Mouse (Mus musculus): Measurements from ENCODE around the gene Prlh.

Prlh gene

DNA sequence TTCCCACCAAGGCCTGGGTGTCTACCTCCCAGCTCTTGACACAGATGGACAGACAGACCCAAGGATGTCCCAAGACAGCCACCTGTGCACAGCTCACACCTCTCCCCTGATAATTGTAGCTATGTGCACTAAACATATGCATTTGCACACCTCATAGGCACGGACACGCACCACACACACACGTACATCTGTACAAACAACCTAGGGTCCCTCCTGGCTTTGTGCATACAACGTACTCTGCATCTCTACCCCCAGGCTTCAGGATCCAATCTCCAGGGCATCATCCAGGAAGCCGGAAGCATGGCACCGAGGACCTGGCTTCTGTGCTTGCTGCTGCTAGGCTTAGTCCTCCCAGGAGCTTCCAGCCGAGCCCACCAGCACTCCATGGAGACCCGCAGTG lies at the start of gene Prlh:
Prlh (plus strand) TSS at position 301 of the 400 bp plus-strand sequence.
- DNase-seq (ENCODE audit: low read depth, low spot score), result no peak

DNA sequence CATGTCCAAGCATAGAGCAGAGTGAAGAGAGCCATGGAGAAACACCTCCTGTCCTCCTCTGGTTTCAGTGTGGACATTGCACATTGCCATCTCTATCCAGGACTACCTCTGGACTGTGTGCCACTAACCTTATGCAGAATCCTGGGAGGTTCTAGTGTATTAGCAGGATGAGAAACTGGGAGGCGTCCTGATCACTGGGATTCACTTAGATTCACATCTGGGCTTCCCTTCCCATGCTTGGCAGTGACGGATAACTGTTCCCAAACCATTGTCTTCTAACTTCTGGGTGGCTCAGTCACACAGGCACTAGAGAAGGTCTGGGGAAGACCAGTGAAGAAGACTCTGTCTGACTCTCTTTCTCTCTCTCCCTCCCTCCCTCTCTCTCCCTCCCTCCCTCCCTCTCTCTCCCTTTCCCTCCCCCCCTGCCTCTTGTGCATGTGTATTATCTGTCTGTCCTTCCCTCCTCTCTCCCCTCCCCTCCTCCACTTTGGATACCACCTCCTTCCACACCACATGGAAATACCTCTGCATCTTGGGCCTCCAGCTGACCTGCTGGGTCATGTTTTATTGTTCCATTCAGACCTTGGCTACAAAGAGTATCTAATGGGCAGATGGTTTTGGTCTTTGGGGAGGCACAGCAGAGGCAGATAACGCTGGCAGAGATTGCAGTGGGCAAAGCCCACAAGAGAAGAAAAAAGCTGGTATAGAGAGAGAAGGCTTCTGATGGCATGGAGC lies 49.5 kb upstream of the Prlh start:
- no peak for DNase-seq (ENCODE audit: low read depth, low spot score)

DNA sequence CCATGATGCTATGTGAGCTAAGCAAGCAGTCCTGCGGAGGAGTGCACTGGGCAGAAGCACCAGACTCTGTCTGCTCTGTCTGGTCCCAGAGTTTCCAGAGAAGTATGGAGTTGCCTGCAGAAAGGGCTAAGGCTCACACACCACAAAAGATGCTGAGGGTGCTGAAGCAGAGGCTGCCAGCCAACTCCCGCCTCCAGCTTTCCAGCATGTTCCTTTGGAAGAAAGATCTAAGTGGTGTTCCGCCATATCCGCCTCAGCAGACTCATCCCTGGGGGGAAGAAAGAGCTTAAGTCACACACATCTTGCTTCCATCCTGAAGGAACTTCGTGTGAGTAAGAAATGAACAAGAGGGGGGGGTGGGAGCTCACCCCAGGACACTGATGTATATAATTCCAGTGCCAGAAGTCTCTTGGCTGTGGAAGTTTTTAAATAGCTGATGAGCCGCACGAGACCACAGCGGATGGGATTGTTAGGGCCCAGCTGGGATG lies 48.9 kb upstream of the Prlh start:
- no peak for DNase-seq (ENCODE audit: low read depth, low spot score)

DNA sequence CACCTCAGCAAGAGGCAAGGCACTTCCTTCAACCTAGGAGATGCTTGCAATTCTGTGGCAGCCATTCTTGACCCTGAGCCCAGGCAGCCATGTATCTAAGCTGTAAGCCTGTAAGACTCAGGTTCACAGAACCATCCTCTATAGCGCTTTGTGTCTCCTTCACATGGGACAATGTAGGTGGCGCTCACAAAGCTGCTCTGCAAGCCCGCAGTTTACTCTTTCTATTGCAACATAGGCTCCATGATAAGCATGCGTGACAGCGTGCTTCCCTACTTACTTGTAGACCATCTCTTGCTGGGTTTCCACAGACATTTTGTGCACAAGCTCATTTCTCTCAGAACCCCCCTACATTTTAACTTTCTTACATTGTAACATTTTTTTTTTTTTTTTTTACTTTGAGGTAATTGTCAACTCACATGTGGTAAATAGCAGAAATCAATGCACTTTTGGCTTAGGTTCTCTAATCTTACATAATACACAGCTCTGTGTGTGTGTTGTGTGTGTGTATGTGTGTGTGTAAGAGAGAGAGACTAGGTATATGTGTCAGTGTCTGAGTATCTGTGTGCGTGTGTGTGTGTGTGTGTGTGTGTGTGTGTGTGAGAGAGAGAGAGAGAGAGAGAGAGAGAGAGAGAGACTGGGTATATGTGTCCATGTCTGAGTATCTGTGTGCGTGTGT lies 48.0 kb upstream of the Prlh start:
- no peak for DNase-seq (ENCODE audit: low read depth, low spot score)

DNA sequence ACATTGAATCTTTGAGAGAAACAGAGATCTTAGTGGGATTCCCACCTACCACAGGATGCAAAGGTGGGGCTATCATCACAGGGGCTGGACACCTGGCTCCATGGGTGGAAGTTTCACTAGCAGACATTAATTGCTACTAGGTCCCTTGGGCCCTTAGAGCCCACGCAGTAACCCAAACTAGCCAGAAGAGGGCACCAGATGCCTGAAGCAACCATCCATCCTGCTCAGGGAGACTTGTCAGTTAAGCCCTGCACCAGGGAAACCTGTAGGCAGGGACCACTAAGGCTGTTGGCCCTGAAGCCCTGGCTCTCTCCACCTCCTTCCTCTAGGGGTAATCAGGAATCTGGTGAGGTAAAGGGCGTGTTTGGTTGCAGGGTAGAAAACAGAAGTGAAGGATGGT lies 46.6 kb upstream of the Prlh start:
- no peak for DNase-seq (ENCODE audit: low read depth, low spot score)

DNA sequence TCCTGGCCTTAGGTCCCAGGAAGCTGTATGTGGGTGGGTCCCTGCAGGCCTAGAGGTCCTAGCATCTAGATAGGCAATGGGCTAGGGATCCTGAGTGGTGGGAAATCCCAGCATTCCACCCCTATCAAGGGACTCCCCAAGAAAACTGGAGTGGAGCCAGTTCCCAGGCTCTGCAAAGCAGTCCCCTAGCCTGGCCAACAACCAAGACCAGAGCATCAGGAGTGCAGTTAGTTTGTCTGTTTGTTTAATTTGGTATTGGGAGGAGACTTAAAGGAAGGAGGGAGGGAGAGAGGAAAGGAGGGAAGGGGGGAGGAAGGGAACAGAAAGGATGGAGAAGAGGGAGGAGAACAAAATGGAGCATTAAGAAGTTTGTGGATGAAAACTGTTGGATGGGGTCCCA lies 43.7 kb upstream of the Prlh start:
- DNase-seq (ENCODE audit: low read depth, low spot score), result no peak

DNA sequence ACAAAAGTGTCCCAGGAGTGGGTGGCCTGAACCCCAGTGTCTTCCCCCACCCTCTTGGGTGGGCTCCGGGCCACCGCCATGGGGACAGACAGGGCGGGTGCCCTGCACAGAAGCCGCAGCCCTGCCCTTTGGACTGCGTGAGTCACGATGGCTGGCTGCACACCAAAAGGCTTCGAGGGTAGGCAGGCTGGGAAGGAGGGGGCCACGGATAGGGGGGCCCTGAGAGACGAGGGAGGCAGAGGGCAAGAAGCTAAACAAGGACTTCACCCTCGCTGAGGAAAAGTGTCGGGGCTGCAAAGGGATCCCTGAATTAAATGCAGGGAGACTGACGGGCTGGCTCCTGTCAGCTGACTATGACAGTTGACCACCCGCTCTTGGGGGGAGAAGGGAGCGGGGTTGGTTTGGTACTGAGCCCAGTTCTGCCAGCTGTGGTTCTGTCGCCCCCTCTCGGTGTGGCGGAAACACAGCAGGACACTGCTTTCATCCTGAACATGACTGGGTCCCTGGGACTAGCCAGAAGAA lies 43.2 kb upstream of the Prlh start:
- DNase-seq (ENCODE audit: low read depth, low spot score), result no peak

DNA sequence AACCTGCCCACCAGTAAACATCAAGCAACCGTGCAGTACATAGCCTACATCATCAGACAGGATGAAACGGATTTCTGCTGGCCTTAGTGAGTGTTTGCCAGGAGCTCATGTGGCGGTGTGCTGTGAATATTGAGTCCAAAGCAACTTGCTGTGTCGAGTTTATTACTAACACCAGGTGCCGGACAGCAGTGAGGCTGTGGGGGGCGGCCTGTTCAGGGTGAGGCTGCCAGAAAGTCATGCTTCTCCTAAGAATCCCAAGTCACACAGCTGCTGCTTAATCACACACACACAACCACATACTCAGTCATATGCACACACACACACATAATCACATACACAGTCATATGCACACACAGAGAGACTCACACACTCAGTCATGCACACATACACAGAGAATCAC lies 39.7 kb upstream of the Prlh start:
- DNase-seq (ENCODE audit: low read depth, low spot score), result no peak

DNA sequence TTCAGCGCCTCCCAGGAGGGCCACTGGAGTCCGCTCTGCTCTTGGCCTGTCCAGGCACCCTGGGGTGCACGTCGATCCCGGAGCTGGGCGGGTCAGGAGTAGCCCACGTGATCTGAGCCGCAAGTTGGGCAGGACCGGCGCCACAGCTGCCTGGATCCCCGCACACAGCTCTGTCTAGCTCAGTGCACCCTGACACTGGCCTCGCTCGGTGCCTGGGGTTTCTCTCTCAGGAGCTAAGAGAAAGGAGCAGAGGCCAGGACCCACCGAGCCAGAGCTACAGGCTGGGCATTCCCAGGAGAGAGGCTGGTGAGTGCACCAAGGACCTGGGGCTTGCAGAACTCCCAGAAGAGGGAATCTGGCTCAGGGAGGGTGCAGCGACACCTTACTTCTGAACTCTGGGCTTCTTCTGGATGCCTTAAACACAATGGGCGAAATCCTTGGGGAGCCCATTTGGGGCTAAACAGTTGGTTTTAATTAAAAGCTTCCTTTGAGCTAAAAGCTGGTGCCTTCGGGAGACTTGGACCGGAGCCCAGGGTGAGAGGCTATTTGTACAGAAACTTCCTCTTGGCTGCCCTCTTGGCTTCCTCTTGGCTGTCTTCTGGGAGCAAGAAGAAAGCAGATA lies 37.8 kb upstream of the Prlh start, which contains the start of gene Mlph:
Mlph (plus strand) TSS at position 138 of the 622 bp plus-strand sequence.
- no peak for DNase-seq (ENCODE audit: low read depth, low spot score)

DNA sequence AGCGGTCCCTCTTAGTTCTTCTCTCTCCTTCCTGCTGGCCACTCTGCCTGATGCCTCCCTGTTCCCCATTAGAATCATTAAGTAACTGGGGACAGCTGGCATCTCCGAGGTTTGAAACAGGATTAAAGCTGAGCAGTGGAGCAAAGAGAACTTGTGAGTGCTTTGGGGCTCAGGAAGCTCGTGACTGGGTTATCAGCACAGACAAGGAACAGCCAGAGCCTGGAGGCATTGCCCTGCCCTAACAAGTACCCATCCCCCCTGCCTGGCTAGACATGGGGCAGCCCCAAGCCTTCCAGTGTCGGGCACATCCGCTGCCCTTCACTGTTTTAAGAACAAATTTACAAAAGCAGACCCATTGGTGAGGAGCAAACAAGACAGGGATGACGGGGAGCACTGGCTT lies 35.4 kb upstream of the Prlh start:
- no peak for DNase-seq (ENCODE audit: low read depth, low spot score)

DNA sequence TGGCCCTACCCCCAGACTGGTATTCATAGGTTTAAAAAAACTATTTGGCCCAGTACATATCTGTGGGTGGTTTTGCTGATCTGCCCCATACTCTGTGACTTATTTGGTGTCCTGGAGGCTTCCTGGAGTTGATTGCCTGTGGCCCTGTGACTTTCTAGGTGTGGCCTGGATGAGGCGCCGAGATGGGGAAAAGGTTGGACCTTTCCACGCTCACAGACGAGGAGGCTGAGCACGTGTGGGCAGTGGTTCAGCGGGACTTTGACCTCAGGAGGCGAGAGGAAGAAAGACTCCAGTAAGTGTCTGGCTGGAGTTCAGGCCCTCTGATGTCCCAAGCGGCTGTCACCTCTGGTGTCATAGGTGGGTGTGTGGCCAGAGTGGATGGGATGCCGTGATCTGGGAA lies 31.2 kb upstream of the Prlh start:
- no peak for DNase-seq (ENCODE audit: low read depth, low spot score)

DNA sequence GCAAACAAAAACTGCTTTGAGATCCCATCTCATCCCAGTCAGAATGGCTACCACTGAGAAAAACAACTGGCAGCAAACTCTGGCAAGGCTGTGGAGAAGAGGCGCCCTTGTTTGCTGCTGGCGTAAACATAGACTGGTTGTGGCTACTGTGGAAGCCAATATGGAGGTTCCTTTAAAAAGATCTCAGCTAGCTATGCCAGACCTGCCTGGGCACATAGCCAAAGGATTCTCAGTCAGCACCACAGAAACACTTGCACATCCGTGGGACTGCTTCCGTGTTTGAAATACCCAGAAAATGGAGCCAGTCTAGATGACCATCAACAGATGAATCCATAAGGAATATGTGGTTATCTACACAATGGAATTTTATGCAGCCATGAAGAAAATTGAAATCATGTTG lies 26.9 kb upstream of the Prlh start:
- no peak for DNase-seq (ENCODE audit: low read depth, low spot score)

DNA sequence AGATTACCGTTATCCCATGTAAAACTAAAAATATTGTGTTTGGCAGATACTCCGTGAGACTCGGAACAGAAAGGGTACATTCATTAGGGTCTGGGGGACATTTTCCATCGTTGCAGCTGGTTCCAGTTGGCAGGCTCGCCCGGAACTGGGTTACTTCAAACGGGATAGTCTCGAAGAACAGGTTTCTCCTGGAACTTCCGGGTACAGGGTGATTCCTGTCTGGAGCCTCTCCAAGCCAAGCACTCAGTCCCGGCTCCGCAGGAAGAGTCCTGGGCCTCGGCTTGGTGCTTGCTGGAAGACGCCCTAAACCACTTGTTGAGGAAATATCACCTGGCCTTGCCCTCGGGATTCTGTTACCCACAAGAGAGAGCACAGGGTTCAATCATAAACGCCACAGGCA lies 25.6 kb upstream of the Prlh start:
- DNase-seq (ENCODE audit: low read depth, low spot score), result no peak

DNA sequence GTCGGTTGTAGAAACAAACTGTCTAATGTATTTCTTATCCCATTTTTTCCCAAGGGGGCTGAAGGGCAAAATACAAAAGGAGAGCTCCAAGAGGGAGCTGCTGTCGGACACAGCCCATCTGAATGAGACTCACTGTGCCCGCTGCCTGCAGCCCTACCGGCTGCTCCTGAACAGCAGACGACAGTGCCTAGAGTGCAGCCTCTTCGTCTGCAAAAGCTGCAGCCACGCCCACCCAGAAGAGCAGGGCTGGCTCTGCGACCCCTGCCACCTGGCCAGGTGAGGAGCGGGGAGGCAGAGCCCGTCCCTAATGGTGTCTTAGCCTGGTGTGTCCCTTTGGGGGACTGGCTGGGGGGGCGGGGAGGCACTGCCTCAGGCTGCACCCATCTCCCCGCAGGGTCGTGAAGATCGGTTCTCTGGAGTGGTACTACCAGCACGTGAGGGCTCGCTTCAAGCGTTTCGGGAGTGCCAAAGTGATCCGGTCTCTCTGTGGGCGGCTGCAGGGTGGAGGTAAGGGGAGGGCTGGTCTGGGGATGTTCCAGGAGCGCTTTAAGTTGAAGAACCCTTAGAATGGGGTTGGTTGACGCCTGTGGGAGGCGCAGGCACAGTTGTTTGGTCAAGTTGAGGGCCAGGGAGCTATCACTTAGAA lies 24.9 kb upstream of the Prlh start:
- DNase-seq (ENCODE audit: low read depth, low spot score), result no peak

DNA sequence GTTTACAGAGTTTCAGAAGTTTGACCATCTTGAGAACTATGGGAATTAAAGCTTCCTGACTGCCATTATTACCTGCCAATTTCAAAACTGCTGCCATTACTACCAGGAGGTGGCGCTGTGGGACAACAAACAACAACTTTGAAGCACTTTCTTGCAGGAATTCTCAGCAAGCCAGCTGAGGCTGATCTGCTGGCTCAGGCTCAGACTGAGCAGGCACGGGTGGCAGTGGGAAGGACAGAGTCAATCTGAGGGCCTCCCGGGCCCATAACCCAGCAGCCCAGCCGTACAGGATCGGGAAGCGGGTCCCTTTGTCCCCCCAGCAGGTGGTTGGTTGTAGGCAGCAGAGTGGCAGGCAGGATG lies 24.4 kb upstream of the Prlh start:
- DNase-seq (ENCODE audit: low read depth, low spot score), result peak; percentile 50

DNA sequence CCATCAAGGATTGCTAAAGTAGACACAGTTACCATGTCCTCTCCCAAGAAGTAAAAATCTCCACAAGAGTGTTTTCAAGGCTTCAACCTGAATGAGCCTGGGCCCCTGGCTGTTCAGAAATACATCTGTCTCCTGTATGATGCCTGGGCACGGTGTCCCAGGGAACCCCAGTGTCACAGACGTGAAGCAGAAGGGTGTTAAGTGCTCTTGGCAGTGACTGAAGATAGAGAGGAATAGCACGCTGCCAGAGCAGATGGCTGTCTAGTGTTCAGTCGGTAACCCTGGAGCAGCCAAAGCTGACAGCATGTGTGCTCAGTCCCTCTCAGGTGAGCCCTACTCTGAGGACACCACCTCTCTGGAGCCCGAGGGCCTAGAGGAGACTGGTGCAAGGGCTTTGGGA lies 19.9 kb upstream of the Prlh start:
- no peak for DNase-seq (ENCODE audit: low read depth, low spot score)

DNA sequence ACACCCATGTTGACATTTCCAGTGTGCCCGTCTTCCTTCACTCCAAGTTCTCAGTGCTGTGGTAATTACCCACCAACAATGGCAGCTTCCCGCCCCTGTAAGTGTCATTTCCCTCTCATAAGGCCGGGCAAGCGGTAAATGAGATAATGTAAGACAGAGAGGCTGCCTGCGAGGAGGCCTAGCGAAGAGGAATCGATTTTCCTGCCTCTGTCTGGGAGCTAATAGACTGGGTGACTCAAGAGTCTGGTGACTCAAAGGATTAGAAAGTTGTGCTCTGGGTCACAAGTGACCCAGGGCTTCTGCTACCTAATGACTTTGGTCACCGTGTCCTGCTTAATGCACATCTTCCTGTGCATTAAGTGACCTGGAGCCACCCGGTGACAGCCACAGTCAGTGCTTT lies 15.9 kb upstream of the Prlh start:
- no peak for DNase-seq (ENCODE audit: low read depth, low spot score)

DNA sequence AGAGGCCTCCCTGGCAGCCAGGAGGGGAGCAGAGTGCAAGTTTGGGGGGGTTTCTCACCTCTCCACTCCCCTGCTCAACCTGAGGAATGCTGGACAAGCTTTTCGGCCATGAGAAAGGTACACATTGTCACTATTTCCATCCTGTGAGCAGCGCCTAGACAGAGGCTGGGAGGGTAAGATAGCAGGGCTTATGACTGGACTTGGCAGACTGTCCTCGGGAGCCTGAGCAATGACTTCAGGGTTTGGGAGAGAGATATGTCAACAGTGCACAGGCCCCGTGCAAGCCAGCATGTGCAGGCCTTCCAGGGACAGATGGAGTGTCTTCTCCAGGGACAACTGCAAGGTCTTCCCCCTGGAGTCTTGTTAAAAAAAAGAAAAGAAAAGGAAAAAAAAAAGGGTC lies 12.9 kb upstream of the Prlh start:
- DNase-seq (ENCODE audit: low read depth, low spot score), result no peak

DNA sequence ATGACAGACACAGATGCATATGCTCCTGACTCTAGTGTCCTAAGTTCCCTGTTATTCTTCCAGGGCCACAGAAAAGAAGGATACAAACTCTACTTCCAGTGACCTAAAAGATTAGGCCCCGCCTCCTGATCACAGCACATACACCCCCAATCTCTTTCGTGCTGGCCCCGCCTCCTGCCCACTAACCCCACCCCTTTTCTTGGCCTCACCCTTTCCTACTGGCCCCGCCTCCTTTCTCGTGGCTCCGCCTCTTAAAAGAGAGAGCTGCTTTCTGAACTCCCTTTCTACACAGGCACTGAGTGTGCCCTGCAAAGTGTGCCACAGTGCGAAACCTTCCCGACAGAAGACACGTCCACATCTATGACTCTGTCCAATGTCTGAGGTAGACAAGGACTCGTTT lies 7.7 kb upstream of the Prlh start:
- DNase-seq (ENCODE audit: low read depth, low spot score), result no peak

DNA sequence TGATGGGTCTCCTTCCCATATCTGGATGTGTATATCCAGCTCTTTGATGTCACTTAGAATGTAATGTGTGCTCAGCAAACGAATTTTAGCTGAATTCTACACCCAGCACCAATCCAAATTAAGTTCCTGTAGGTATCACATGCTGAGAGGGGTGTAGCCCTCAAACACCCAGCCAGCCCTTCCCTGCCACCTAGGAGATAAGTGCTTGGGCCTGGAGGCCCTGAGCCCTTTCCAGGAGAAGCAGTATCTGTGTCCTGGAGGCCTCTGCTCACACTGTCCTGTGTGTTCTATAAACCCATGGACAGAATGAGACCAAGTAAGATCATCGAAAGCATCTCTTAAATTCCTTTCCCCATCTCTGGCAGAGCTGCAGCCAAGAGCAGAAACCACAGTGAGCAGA lies 5.7 kb upstream of the Prlh start:
- DNase-seq (ENCODE audit: low read depth, low spot score), result no peak

DNA sequence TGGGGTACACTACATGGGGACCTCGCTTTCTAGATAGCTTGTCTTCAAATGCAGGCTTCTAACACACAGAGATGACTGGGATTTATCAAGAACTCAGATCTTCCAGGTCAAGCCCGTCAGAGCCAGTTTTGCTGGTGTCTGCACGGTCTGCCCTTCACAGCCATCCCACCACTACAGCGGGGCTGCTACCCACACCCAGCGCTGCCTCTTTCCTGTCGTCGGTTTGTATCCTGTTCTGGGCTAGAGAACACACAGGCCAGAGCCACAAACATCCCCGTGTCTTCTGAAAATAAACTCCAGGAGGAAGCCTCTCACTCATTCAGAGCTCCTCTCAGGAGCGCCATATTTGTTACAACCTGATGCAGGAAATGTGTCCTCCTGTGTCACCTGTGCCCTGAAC lies 3.6 kb upstream of the Prlh start:
- DNase-seq (ENCODE audit: low read depth, low spot score), result no peak

DNA sequence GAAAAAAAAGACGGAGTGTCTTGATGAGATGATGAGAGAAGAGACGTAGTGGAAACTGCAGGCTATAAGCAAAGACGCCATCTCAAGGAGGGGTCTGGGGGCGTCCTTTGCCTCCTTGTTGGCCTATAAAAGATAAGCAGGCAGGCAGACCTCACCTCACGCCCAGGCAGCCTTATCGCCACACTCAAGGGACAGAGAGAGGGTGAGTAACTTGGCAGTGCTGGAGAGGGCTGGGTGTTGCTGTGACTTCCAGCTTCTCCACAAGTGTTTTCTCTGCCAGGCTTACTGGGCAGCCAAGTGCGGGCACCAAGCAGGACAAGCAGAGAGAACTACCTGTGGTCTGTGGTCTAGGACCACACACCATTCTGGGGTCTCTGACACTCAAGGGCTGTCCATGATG lies 1.2 kb upstream of the Prlh start:
- DNase-seq (ENCODE audit: low read depth, low spot score), result no peak

All from retina, adult 2 months (tissue).